Mouse (Mus musculus) subcutaneous adipose tissue, adult 2 months (tissue): ENCODE measurements around the gene Abcc5. TPM values are rescaled to one million over a fixed set of nuclear protein-coding genes. Genes with fewer than 3 reads are reported as not detected.

Experiments used
- polyA plus RNA-seq: library from polyadenylated mRNA; depleted of rRNA; stranded (reverse); fragments of >200 nt; gene quantifications from 2 replicates; pipeline ENCODE4 v1.2.3, GENCODE M21; 2012; ENCODE audit warnings: low replicate concordance; rRNA removed

Abcc5 gene
- 158 and 202 TPM in 2 replicates for polyA plus RNA-seq

DNA sequence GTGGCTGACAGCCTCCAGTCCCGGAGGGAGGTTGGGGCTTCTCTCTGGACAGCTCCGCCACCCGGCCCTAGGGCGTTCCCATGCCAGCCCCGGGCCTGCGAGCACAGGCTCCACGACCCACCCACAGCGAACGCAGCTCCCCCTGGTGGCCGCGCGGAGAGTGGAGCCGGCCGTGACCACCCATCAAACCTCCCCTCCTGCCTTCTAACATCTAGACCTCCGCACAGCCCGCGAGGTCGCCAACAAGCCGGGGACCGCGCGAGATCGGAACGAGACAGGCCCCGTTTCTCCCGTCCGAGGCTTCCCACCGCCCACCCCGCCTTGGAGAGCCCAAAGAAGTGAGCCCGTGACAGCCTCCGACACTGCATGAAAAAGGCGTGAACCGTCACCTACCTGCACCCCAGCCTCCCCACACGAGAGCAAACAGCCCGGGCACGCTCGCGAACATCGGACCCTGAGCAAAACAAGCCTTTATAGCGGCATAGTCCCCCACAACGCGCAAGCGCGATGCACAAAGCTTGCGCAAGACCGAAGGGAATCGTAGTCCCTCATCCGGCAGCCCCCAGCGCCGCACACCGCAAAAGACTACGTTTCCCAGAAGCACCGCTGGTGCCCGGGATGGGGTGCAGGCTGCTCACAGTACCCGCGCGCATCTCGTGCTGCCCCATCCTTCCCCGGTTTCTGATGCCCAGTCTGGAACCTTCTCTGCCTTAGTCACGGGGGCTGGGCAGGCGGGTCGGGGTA is at the start of gene Abcc5:
Abcc5 (minus strand) TSS at position 540 of the 744 bp plus-strand sequence.

GRCm38 (mm10) chr16:20325286-20325685 is 100.9 kb downstream of the Abcc5 start, which contains the start of gene Cyp2ab1:
TSS of gene Cyp2ab1 (minus strand) at chr16:20325404.

GRCm38 (mm10) chr16:20301770-20302649 is 124.2 kb downstream of the Abcc5 start, which contains the start of gene Parl:
TSS of gene Parl (minus strand) at chr16:20302387.

Other genes starting within 250 kb of the Abcc5 start
- gene Map6d1, start 185.0 kb downstream of the Abcc5 start, polyA plus RNA-seq = 0.04 and 0.27 TPM in 2 replicates
- 43.3 and 52.2 TPM in 2 replicates for gene Parl, start 124.0 kb downstream of the Abcc5 start, polyA plus RNA-seq
- gene Cyp2ab1, start 101.0 kb downstream of the Abcc5 start, polyA plus RNA-seq = 1.7 and 4.1 TPM in 2 replicates
- gene Eif2b5, start 72.4 kb upstream of the Abcc5 start, polyA plus RNA-seq = 33.5 and 37.2 TPM in 2 replicates
- gene Dvl3, start 90.6 kb upstream of the Abcc5 start, polyA plus RNA-seq = 18.9 and 58.4 TPM in 2 replicates
- gene Ap2m1, start 109.1 kb upstream of the Abcc5 start, polyA plus RNA-seq = 366 and 507 TPM in 2 replicates
- 43.3 and 60.9 TPM in 2 replicates for gene Abcf3, start 122.2 kb upstream of the Abcc5 start, polyA plus RNA-seq
- 0.03 and 1.3 TPM in 2 replicates for gene Vwa5b2, start 163.1 kb upstream of the Abcc5 start, polyA plus RNA-seq
- gene Eef1akmt4, start 185.2 kb upstream of the Abcc5 start, polyA plus RNA-seq = 16.2 and 24.2 TPM in 2 replicates
- not detected in 2 replicates for gene Gm49333, start 185.2 kb upstream of the Abcc5 start, polyA plus RNA-seq
- 23.0 and 32.9 TPM in 2 replicates for gene Alg3, start 185.3 kb upstream of the Abcc5 start, polyA plus RNA-seq
- gene Camk2n2, start 194.9 kb upstream of the Abcc5 start, polyA plus RNA-seq = 6.2 and 7.9 TPM in 2 replicates
- 0.69 and 17.0 TPM in 2 replicates for gene Ece2, start 203.4 kb upstream of the Abcc5 start, polyA plus RNA-seq
- gene Psmd2, start 225.3 kb upstream of the Abcc5 start, polyA plus RNA-seq = 122 and 129 TPM in 2 replicates
- gene Eif4g1, start 241.9 kb upstream of the Abcc5 start, polyA plus RNA-seq = 409 and 459 TPM in 2 replicates